Mouse (Mus musculus) neutrophil, adult 5-6 weeks (primary cell): ENCODE measurements around the gene Hephl1. TPM values are rescaled to one million over a fixed set of nuclear protein-coding genes. Genes with fewer than 3 reads are reported as not detected.

Experiments
- ATAC-seq: fragments of 151-379, 151-347 bp; 2 replicates; pipeline ENCODE4 v1.8.0; 2017; ENCODE audit warnings: mild to moderate bottlenecking, moderate TSS enrichment; ENCODE audit not compliant: insufficient number of reproducible peaks, poor library complexity, low FRiP score, severe bottlenecking; ENCODE audit errors: extremely low read depth
- total RNA-seq: library from RNA; stranded (forward); fragments of 200-1000 nt; gene quantifications from 2 replicates; pipeline ENCODE4 v1.2.3, GENCODE M21; 2017

Gene Hephl1
- total RNA-seq, 1 experiment from 2014 or later: not detected

GRCm38 (mm10) chr9:15027725-15028124, 84.2 kb downstream of the Hephl1 start:
- no peak for ATAC-seq

- no peak for ATAC-seq
Measured at GRCm38 (mm10) chr9:15023049-15023448, 88.9 kb downstream of the Hephl1 start.

GRCm38 (mm10) chr9:15021156-15021555, 90.8 kb downstream of the Hephl1 start:
- no peak for ATAC-seq

DNA sequence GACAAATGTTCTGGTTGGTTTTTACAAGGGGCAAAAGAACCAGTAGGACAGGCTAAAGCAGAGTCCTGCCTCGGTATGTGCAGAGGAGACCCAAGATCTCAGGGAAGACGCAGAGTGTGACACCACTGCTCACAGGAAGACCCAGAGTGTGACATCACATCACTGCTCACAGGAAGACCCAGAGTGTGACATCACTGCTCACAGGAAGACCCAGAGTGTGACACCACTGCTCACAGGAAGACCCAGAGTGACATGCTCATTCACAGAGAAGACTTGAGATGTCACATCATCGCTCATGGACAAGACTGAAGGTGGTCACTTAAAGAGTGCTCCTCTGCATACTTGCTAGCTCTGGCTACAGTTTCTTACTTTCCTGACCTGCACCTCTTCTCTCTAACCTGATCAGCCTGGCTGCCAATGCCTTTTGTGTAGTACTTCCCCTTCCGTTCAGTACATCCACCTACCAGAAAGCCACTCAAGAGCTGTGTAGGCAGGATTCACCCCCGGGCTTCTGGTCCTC, 91.3 kb downstream of the Hephl1 start:
- ATAC-seq: no peak

- no peak for ATAC-seq
Measured at GRCm38 (mm10) chr9:15018756-15019131, 93.2 kb downstream of the Hephl1 start.

- peak; percentile 73 for ATAC-seq
Measured at GRCm38 (mm10) chr9:15017791-15018755, 93.8 kb downstream of the Hephl1 start.

DNA sequence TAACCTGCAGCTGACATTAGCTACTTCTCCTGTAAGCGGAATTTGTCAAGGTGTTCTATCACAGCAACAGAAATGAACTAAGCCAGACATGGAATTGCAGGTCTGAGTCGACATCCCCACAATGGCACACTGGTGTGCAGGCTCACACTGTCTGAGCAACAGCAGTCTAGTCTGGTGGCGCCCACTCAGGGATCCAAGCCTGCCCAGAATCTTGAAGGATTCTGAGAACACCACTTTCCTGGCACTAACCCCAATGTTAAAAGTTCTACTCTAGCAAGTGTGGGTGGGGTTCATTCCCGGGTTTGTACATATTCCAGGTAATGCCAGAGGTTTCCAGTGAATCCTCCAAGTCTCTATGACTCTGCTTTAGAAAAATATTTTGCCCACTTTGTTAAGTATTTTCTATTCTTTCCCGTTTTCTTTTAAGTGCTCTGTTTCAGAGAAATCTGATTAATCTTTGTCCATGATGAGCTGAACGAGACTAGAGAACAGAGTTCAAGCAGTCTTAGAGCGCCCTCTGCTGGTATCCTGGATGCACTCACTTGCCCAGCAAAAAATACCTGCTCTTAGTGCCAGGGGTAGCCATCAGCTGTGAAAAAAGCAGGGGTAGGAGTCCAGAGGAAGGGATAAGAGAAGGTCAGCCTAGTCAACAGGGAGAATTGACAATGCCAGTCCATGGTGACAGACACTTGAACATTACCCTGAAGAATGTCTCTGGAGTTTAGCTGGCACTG, 96.5 kb downstream of the Hephl1 start:
- peak; percentile 65; the same call in 1 of the 2 replicates for ATAC-seq

- no peak for ATAC-seq
Measured at GRCm38 (mm10) chr9:15007566-15007965, 104.3 kb downstream of the Hephl1 start.

DNA sequence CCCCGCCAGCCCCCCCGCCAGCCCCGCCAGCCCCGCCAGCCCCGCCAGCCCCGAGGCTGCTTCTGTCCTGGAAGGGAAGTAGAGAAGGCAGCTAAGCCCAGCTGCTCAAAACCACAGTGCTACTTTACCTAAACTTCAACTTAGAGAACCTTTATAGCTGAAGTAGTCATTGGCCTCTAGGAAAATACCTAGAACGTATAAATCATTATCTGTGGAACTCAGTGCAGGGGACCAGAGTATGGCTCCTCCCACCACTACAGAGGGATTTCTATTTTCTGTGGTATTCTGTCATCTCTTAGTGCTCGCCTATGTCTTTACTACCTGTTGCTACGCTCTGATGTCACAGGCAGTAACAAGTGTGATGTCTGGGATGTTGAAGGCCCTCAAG, 107.6 kb downstream of the Hephl1 start:
- ATAC-seq: no peak

- ATAC-seq: no peak
Measured at GRCm38 (mm10) chr9:15003676-15004297, 108.1 kb downstream of the Hephl1 start.

DNA sequence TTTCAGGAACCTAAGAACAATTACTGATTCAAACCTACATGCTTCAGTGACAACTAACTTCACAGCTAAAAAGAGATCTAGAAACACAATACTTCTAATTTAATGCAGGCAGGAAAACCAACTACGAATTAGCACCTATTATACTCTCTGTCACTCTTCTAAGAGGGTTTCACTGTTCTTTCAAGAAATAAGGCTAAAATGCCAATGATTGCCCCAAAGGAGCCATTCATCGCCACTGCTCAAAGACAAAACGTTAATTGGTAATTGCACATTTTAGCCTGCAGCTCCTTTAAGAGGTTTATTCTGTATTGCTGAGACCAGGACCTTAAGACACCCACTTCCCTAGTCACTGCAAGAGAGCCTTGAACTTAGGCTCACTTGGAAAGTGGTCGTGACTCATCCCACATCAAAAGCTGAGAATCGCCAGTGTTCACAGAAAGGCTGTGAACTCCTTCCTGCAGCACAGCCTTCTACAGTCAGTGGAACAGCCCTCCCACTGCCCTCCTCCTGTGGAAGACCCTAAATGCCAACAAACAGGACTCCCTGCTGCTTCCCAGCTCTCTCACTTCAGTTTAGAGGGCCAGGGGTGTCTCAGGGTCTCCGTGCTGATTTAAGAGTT, 108.8 kb downstream of the Hephl1 start:
- no peak for ATAC-seq

Other genes with a start within 250 kb of the Hephl1 start
- gene Izumo1r, start 208.2 kb downstream of the Hephl1 start, total RNA-seq: 1.5 and 1.6 TPM in 2 replicates
- 10.2 and 14.1 TPM in 2 replicates for gene Panx1, start 66.6 kb downstream of the Hephl1 start, total RNA-seq
- not detected in 2 replicates for gene Vstm5, start 126.9 kb upstream of the Hephl1 start, total RNA-seq
- gene Med17, start 167.8 kb upstream of the Hephl1 start, total RNA-seq: 37.0 and 44.6 TPM in 2 replicates
- 317 and 336 TPM in 2 replicates for gene Taf1d, start 194.1 kb upstream of the Hephl1 start, total RNA-seq
- gene 4931406C07Rik, start 194.3 kb upstream of the Hephl1 start, total RNA-seq: 7.2 and 7.3 TPM in 2 replicates
- 52.1 and 57.1 TPM in 2 replicates for gene Cep295, start 245.7 kb upstream of the Hephl1 start, total RNA-seq